In the genomic region with DNA sequence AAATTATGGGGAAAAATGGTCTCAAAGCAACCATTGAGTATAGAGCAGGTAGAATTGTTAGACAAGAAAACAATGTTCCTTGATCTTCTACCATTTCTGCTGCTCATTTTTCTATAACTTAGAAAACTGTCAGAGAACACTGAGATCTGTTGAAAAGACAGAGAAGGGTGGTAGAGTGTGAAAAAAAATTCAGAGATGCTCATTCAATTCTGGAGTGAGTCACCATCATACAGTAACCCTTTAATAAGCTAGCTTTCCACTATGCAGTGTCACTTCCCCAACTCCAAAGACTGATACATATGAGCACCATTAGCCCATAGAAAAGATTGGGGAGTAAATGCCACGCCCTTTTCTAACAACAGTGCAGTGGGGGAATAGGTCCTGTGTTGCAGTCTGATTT, we compare ENCODE assay signal across 31 mouse cellular contexts.
"Had no signal": no experiment of that assay in that cellular context is flagged by ENCODE, and none has a peak within 500 bp of the region (broad histone marks: within the 10 kb centered on the region; RNA-seq: fewer than 3 reads in every experiment).

No protein-coding gene starts in this region.

- H3K27me3 ChIP-seq: limb, embryonic 12.5 days; limb, embryonic 13.5 days; limb, embryonic 15.5 days; liver, embryonic 12.5 days; liver, embryonic 13.5 days; liver, embryonic 15.5 days; lung, embryonic 15.5 days; megakaryocyte, embryonic 14.5 days; midbrain, embryonic 12.5 days; midbrain, embryonic 13.5 days; midbrain, embryonic 15.5 days had no signal

- DNase-seq: left cerebral cortex, postnatal 4 days; liver; liver, embryonic 13.5 days; liver, postnatal 0 days; lung, adult 18-20 months; lung, adult 2 months; lung, embryonic 14.5 days; lung, postnatal 10 days; lung, postnatal 14 days; lung, postnatal 36 days; lung, postnatal 4 days; midbrain, embryonic 14.5 days had no signal

- H3K9me3 ChIP-seq: limb, embryonic 10.5 days; limb, embryonic 12.5 days; limb, embryonic 13.5 days; limb, embryonic 15.5 days; liver, embryonic 12.5 days; liver, embryonic 13.5 days; liver, embryonic 15.5 days; lung, embryonic 15.5 days; midbrain, embryonic 10.5 days; midbrain, embryonic 12.5 days; midbrain, embryonic 13.5 days; midbrain, embryonic 15.5 days had no signal

- H3K4me3 ChIP-seq: limb, embryonic 10.5 days; limb, embryonic 12.5 days; limb, embryonic 13.5 days; limb, embryonic 15.5 days; liver, embryonic 12.5 days; liver, embryonic 13.5 days; liver, embryonic 15.5 days; lung, embryonic 15.5 days; megakaryocyte, embryonic 14.5 days; midbrain, embryonic 10.5 days; midbrain, embryonic 12.5 days; midbrain, embryonic 13.5 days; midbrain, embryonic 15.5 days; myocyte had no signal

- H3K9ac ChIP-seq: limb, embryonic 12.5 days; limb, embryonic 13.5 days; limb, embryonic 15.5 days; liver, embryonic 12.5 days; liver, embryonic 13.5 days; liver, embryonic 14.5 days; liver, embryonic 15.5 days; liver, postnatal 0 days; lung, embryonic 14.5 days; lung, embryonic 15.5 days; midbrain, embryonic 12.5 days; midbrain, embryonic 13.5 days; midbrain, embryonic 15.5 days had no signal

- H3K4me1 ChIP-seq: limb, embryonic 10.5 days; limb, embryonic 12.5 days; limb, embryonic 13.5 days; limb, embryonic 15.5 days; liver, embryonic 12.5 days; liver, embryonic 13.5 days; liver, embryonic 15.5 days; lung, embryonic 15.5 days; megakaryocyte, embryonic 14.5 days; midbrain, embryonic 10.5 days; midbrain, embryonic 12.5 days; midbrain, embryonic 13.5 days; midbrain, embryonic 15.5 days had no signal

- H3K4me2 ChIP-seq: limb, embryonic 12.5 days; limb, embryonic 13.5 days; limb, embryonic 15.5 days; liver, embryonic 11.5 days; liver, embryonic 12.5 days; liver, embryonic 13.5 days; liver, embryonic 15.5 days; lung, embryonic 14.5 days; lung, embryonic 15.5 days; midbrain, embryonic 11.5 days; midbrain, embryonic 12.5 days; midbrain, embryonic 13.5 days; midbrain, embryonic 15.5 days had no signal

- H3K27ac ChIP-seq: limb, embryonic 10.5 days; limb, embryonic 12.5 days; limb, embryonic 13.5 days; limb, embryonic 15.5 days; liver, embryonic 12.5 days; liver, embryonic 13.5 days; liver, embryonic 14.5 days; liver, embryonic 15.5 days; lung, embryonic 15.5 days; macrophage; midbrain, embryonic 10.5 days; midbrain, embryonic 12.5 days; midbrain, embryonic 13.5 days; midbrain, embryonic 15.5 days had no signal

- H3K36me3 ChIP-seq: limb, embryonic 10.5 days; limb, embryonic 12.5 days; limb, embryonic 13.5 days; limb, embryonic 15.5 days; liver, embryonic 12.5 days; liver, embryonic 13.5 days; liver, embryonic 15.5 days; lung, embryonic 15.5 days; midbrain, embryonic 10.5 days; midbrain, embryonic 12.5 days; midbrain, embryonic 13.5 days; midbrain, embryonic 15.5 days had no signal

- ATAC-seq: liver, embryonic 12.5 days; liver, postnatal 0 days; lung, postnatal 0 days; midbrain, embryonic 13.5 days; midbrain, embryonic 15.5 days; midbrain, embryonic 16.5 days had no signal
